Mouse (Mus musculus) frontal cortex, postnatal 36 days (tissue): ENCODE results near the gene Epyc.
A peak's percentile ranks its signal among the peaks of the same experiment; 100 is the strongest.
"Not testable (repeated sequence)": the region's sequence is repeated elsewhere in the genome, so short reads cannot be mapped to it uniquely, and the experiment has no call there.

ENCODE experiments used
- DNase-seq, 2 experiments: peaks; one replicate each; pipeline ENCODE4 v3.0.0; 2022; ENCODE audit warnings: low spot score in 2 of 2

Gene Epyc

GRCm38 (mm10) chr10:97714584-97714983 lies 70.7 kb downstream of the Epyc start:
- no peak for DNase-seq

GRCm38 (mm10) chr10:97715289-97715906 lies 71.5 kb downstream of the Epyc start:
- no peak for DNase-seq

- peak in 1 of 2 experiments; percentile 37 for DNase-seq
These were observed 73.4 kb downstream of the Epyc start for GRCm38 (mm10) chr10:97717233-97717632.

- peak in 1 of 2 experiments; percentile 35 for DNase-seq
These were observed 74.2 kb downstream of the Epyc start for GRCm38 (mm10) chr10:97718021-97718420.

GRCm38 (mm10) chr10:97720625-97721024 lies 76.8 kb downstream of the Epyc start:
- no peak for DNase-seq

- DNase-seq: no peak
These were observed 78.8 kb downstream of the Epyc start for GRCm38 (mm10) chr10:97722709-97723108.

GRCm38 (mm10) chr10:97725929-97726328 lies 82.1 kb downstream of the Epyc start:
- DNase-seq: no peak

- not testable (repeated sequence) for DNase-seq
These were observed 82.8 kb downstream of the Epyc start, which contains the start of gene C030005K15Rik for GRCm38 (mm10) chr10:97726655-97727054. C030005K15Rik (minus strand) TSS chr10:97726755.
